ENCODE assay signal across 9 mouse cellular contexts in genomic region chr13:23752742-23753172, GRCm38 (mm10). TPM values are rescaled to one million over a fixed set of nuclear protein-coding genes. Genes with fewer than 3 reads are reported as not detected.
DNase-seq lines count a peak whose midpoint lies in the region; ATAC-seq and TF ChIP-seq lines count a peak whose summit lies in the region.
"Had no signal": no experiment of that assay in that cellular context is flagged by ENCODE, and none has a peak within 500 bp of the region (broad histone marks: within the 10 kb centered on the region; RNA-seq: fewer than 3 reads in every experiment).

No protein-coding gene starts in this region.

- DNase-seq in kidney, adult 8-10 months = no peak
- peak; percentile 50 for DNase-seq in c-Kit-negative CD71-positive TER-119-positive erythroid progenitor cells, embryonic 14.5 days (ENCODE audit: low read depth, low spot score)
- no peak for DNase-seq in hindbrain, postnatal 0 days (ENCODE audit: low spot score)
- peak; percentile 34 for DNase-seq in naive thymus-derived CD4-positive, alpha-beta T cell, adult 2 months (ENCODE audit: low read depth)
- DNase-seq in adrenal gland, postnatal 14 days = no peak
- no peak for DNase-seq in adrenal gland, postnatal 25 days
- no peak for DNase-seq in MN1 (ENCODE audit: low spot score)

- no peaks in the 10 kb centered on the region for H3K36me3 ChIP-seq in kidney, embryonic 14.5 days (ENCODE audit: control insufficient read depth, insufficient read depth, low read length)
- no peaks in the 10 kb centered on the region for H3K36me3 ChIP-seq in hindbrain, postnatal 0 days (ENCODE audit: insufficient read depth, low read length)

- H3K4me3 ChIP-seq in kidney, embryonic 14.5 days (ENCODE audit: low read length) = peak overlapping the region; percentile 40
- peak overlapping the region; percentile 21; the same call in 1 of the 2 replicates for H3K4me3 ChIP-seq in hindbrain, postnatal 0 days (ENCODE audit: low read length)

- H3K9ac ChIP-seq in kidney, embryonic 14.5 days (ENCODE audit: low read depth, low read length) = peak overlapping the region; percentile 60
- H3K9ac ChIP-seq in hindbrain, postnatal 0 days (replicated peaks; ENCODE audit: low read length) = no peak overlapping the region

- H3K4me1 ChIP-seq in kidney, embryonic 14.5 days (ENCODE audit: control insufficient read depth, insufficient read depth, low read length) = 0 out of 2 replicates have a peak, but pooled peaks cover 10% of the 10 kb centered on the region
- 0 out of 2 replicates have a peak, but pooled peaks cover 4% of the 10 kb centered on the region for H3K4me1 ChIP-seq in hindbrain, postnatal 0 days (ENCODE audit: insufficient read depth, low read length)

- no peaks in the 10 kb centered on the region for H3K27me3 ChIP-seq in kidney, embryonic 14.5 days (ENCODE audit: control insufficient read depth, insufficient read depth, low read length)
- H3K27me3 ChIP-seq in hindbrain, postnatal 0 days (ENCODE audit: insufficient read depth, low read length) = no peaks in the 10 kb centered on the region

- peak overlapping the region; percentile 41 for H3K4me2 ChIP-seq in kidney, embryonic 14.5 days (replicated peaks; ENCODE audit: low read depth, low read length)
- peak overlapping the region; percentile 40 for H3K4me2 ChIP-seq in hindbrain, postnatal 0 days (ENCODE audit: low read depth, low read length)

- WGBS in kidney, embryonic 14.5 days = 9% methylated on average over 6 of the region's 6 CpGs
- 6% methylated on average over 6 of the region's 6 CpGs for WGBS in hindbrain, postnatal 0 days

- no peak for ATAC-seq in kidney, embryonic 14.5 days (ENCODE audit: low FRiP score, low TSS enrichment)
- ATAC-seq in hindbrain, postnatal 0 days = no peak

- H3K27ac ChIP-seq in kidney, embryonic 14.5 days (ENCODE audit: low read depth, low read length) = peak overlapping the region; percentile 85
- H3K27ac ChIP-seq in hindbrain, postnatal 0 days = no peak overlapping the region

- no peak for TF ChIP-seq CTCF in hindbrain, postnatal 0 days (IDR thresholded peaks at IDR 0.05; ENCODE audit: low read depth)

- H3K9me3 ChIP-seq in kidney, embryonic 14.5 days (ENCODE audit: control insufficient read depth, low read length) = no peaks in the 10 kb centered on the region
- no peaks in the 10 kb centered on the region for H3K9me3 ChIP-seq in hindbrain, postnatal 0 days (ENCODE audit: low read length)

RNA-seq across cellular contexts. Expression of gene Hist1h3b, which starts 0.7 kb away (rescaled TPM):
- 12.5 and 22.2 TPM in 2 replicates for polyA plus RNA-seq in kidney, embryonic 14.5 days (2014; fragmentation: Nextera tagmentation; extraction: Ambion mirVana)
- 956 and 1,079 TPM in 2 replicates for total RNA-seq in hindbrain, postnatal 0 days (2014; rRNA removed)
- polyA plus RNA-seq in hindbrain, postnatal 0 days (2015; fragmentation: Nextera tagmentation; extraction: Ambion mirVana) = 2.6 and 3.2 TPM in 2 replicates
- 247 and 351 TPM in 2 replicates for total RNA-seq in adrenal gland, postnatal 14 days (2021)
- total RNA-seq in adrenal gland, postnatal 25 days (2021) = 94.0 and 112 TPM in 2 replicates

RNA-seq across cellular contexts. Expression of gene Hist1h2ab, which starts 1.8 kb away (rescaled TPM):
- polyA plus RNA-seq in kidney, embryonic 14.5 days (2014; fragmentation: Nextera tagmentation; extraction: Ambion mirVana) = 70.3 and 91.4 TPM in 2 replicates
- 349 and 438 TPM in 2 replicates for total RNA-seq in hindbrain, postnatal 0 days (2014; rRNA removed)
- 7.4 and 10.4 TPM in 2 replicates for polyA plus RNA-seq in hindbrain, postnatal 0 days (2015; fragmentation: Nextera tagmentation; extraction: Ambion mirVana)
- 157 and 198 TPM in 2 replicates for total RNA-seq in adrenal gland, postnatal 14 days (2021)
- total RNA-seq in adrenal gland, postnatal 25 days (2021) = 76.6 and 90.4 TPM in 2 replicates
- polyA plus RNA-seq: urinary bladder, adult 2 months had no signal

RNA-seq across cellular contexts. Expression of gene Hist1h4b, which starts 4.1 kb away (rescaled TPM):
- 7.0 and 9.2 TPM in 2 replicates for polyA plus RNA-seq in kidney, embryonic 14.5 days (2014; fragmentation: Nextera tagmentation; extraction: Ambion mirVana)
- total RNA-seq in hindbrain, postnatal 0 days (2014; rRNA removed) = 334 and 514 TPM in 2 replicates
- 1.3 and 2.8 TPM in 2 replicates for polyA plus RNA-seq in hindbrain, postnatal 0 days (2015; fragmentation: Nextera tagmentation; extraction: Ambion mirVana)
- total RNA-seq in adrenal gland, postnatal 14 days (2021) = 217 and 308 TPM in 2 replicates
- 127 and 163 TPM in 2 replicates for total RNA-seq in adrenal gland, postnatal 25 days (2021)

RNA-seq across cellular contexts. Expression of gene Hist1h2bb, which starts 6.2 kb away (rescaled TPM):
- 2.7 and 6.8 TPM in 2 replicates for polyA plus RNA-seq in kidney, embryonic 14.5 days (2014; fragmentation: Nextera tagmentation; extraction: Ambion mirVana)
- 1,454 and 1,759 TPM in 2 replicates for total RNA-seq in hindbrain, postnatal 0 days (2014; rRNA removed)
- polyA plus RNA-seq in hindbrain, postnatal 0 days (2015; fragmentation: Nextera tagmentation; extraction: Ambion mirVana) = 0.49 and 0.55 TPM in 2 replicates
- total RNA-seq in adrenal gland, postnatal 14 days (2021) = 125 and 171 TPM in 2 replicates
- 56.1 and 68.8 TPM in 2 replicates for total RNA-seq in adrenal gland, postnatal 25 days (2021)

RNA-seq across cellular contexts. Expression of gene Hist1h3c, which starts 7.4 kb away (rescaled TPM):
- 12.7 and 18.3 TPM in 2 replicates for polyA plus RNA-seq in kidney, embryonic 14.5 days (2014; fragmentation: Nextera tagmentation; extraction: Ambion mirVana)
- total RNA-seq in hindbrain, postnatal 0 days (2014; rRNA removed) = 1,362 and 1,480 TPM in 2 replicates
- polyA plus RNA-seq in hindbrain, postnatal 0 days (2015; fragmentation: Nextera tagmentation; extraction: Ambion mirVana) = 1.6 and 2.1 TPM in 2 replicates
- total RNA-seq in adrenal gland, postnatal 14 days (2021) = 82.5 and 109 TPM in 2 replicates
- total RNA-seq in adrenal gland, postnatal 25 days (2021) = 33.0 and 40.6 TPM in 2 replicates

Comparison
In these comparisons a context has a peak if more than half of its experiments do, and no peak if none do; other contexts are left out.
1. DNase-seq: peak in c-Kit-negative CD71-positive TER-119-positive erythroid progenitor cells, embryonic 14.5 days (single experiment) and naive thymus-derived CD4-positive, alpha-beta T cell, adult 2 months (single experiment); none in kidney, adult 8-10 months (0 of 2), hindbrain, postnatal 0 days (single experiment), adrenal gland, postnatal 14 days (single experiment), adrenal gland, postnatal 25 days (single experiment) and MN1 (single experiment).